Mouse (Mus musculus): ENCODE data around the gene Mcm2.

GRCm38 (mm10) chr6:88939281-88940089 is 40.9 kb upstream of the Mcm2 start:
- no peak for TF ChIP-seq POLR2A (IDR thresholded peaks at IDR 0.05; ENCODE audit: insufficient read length, low read depth)
- TF ChIP-seq USF1 (IDR thresholded peaks at IDR 0.05; ENCODE audit: low read depth): no peak
- TF ChIP-seq POLR2AphosphoS2 (IDR thresholded peaks at IDR 0.05; ENCODE audit: insufficient read length, low read depth): no peak
